Mouse (Mus musculus) bone marrow, adult 2 months (tissue): Measurements from ENCODE around the gene Ccdc190.

ENCODE experiments used
- CTCF ChIP-seq: fragments of 200-500 bp; IDR thresholded peaks from 2 replicates; pipeline ENCODE4 v1.5.1; 2011; ENCODE audit warnings: low read length, control low read depth; ENCODE audit not compliant: control insufficient read depth, insufficient read depth
- POLR2A ChIP-seq: fragments of 200-500 bp; IDR thresholded peaks from 2 replicates; pipeline ENCODE4 v1.6.1; 2011; ENCODE audit warnings: low read depth, mild to moderate bottlenecking, control low read depth, low read length, borderline replicate concordance; ENCODE audit not compliant: control insufficient read depth

DNA sequence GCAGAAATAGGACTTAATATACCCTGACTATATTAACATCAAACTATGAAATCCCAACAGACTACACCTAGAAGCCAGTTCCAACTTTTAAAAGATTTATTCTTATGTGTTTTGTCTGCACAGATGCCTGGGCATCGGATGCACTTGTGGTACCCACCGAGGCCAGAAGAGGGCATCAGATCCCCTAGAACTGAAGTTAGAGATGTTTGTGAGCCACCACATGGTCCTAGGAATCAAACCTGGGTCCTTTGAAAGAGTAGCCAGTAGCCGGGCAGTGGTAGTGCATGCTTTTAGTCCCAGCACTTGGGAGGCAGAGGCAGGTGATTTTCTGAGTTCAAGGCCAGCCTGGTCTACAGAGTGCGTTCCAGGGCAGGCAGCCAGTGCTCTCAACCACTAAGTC lies 22.2 kb downstream of the Ccdc190 start:
- TF ChIP-seq CTCF = peak; percentile 36
- no peak for TF ChIP-seq POLR2A
